Mouse (Mus musculus): ENCODE measurements around the gene Rps16. TPM values are rescaled to one million over a fixed set of nuclear protein-coding genes. Genes with fewer than 3 reads are reported as not detected.

Rps16 gene
- total and polyA plus RNA-seq, 2 experiments from 2014 or later: 161 to 481 TPM

- peak overlapping the region; percentile 83 for H3K27ac ChIP-seq (ENCODE audit: low read depth)
- 0% methylated on average over 30 of the region's 43 CpGs for WGBS
- peak overlapping the region; percentile 83 for H3K4me3 ChIP-seq (ENCODE audit: low read depth, low read length)
- H3K4me2 ChIP-seq (ENCODE audit: low read depth, low read length): peak overlapping the region; percentile 85
- peak overlapping the region; percentile 93 for H3K9ac ChIP-seq (replicated peaks; ENCODE audit: low read depth, low read length)
- H3K4me1 ChIP-seq (ENCODE audit: control insufficient read depth, insufficient read depth): peaks cover 23% of the 10 kb centered on the region
- peak; percentile 53 for DNase-seq (ENCODE audit: low spot score)
- no peaks in the 10 kb centered on the region for H3K9me3 ChIP-seq (replicated peaks; ENCODE audit: control insufficient read depth, low read length)
- ATAC-seq (ENCODE audit: insufficient read depth, low read depth): no peak
- TF ChIP-seq CTCF (IDR thresholded peaks at IDR 0.05; ENCODE audit: low read depth) (no peak), EP300 (IDR thresholded peaks at IDR 0.05; ENCODE audit: low read depth) (no peak)
- H3K36me3 ChIP-seq (replicated peaks; ENCODE audit: control insufficient read depth, insufficient read depth, low read length): peaks cover 35% of the 10 kb centered on the region
- no peaks in the 10 kb centered on the region for H3K27me3 ChIP-seq (ENCODE audit: control insufficient read depth, insufficient read depth, low read length)
Measured at GRCm38 (mm10) chr7:28371514-28371989, 21.1 kb downstream of the Rps16 start.

GRCm38 (mm10) chr7:28372251-28373108 is 22.0 kb downstream of the Rps16 start, which contains the start of gene Plekhg2:
Gene Plekhg2 (minus strand): TSS chr7:28372599.
- peak; percentile 82 for TF ChIP-seq EP300 (IDR thresholded peaks at IDR 0.05; ENCODE audit: low read depth)
- peak; percentile 43 for TF ChIP-seq CTCF (IDR thresholded peaks at IDR 0.05; ENCODE audit: low read depth)
- under 1% methylated on average over 59 of the region's 66 CpGs for WGBS
- peaks cover 31% of the 10 kb centered on the region for H3K4me1 ChIP-seq (ENCODE audit: control insufficient read depth, insufficient read depth)

GRCm38 (mm10) chr7:28373131-28373581 is 22.7 kb downstream of the Rps16 start:
- Histone ChIP-seq H3K9ac (replicated peaks; ENCODE audit: low read depth, low read length) (no peak overlapping the region), H3K9me3 (replicated peaks; ENCODE audit: control insufficient read depth, low read length) (no peaks in the 10 kb centered on the region), H3K4me1 (ENCODE audit: control insufficient read depth, insufficient read depth) (peaks cover 34% of the 10 kb centered on the region), H3K4me2 (ENCODE audit: low read depth, low read length) (peak overlapping the region; percentile 49), H3K27ac (ENCODE audit: low read depth) (peak overlapping the region; percentile 83), H3K36me3 (replicated peaks; ENCODE audit: control insufficient read depth, insufficient read depth, low read length) (peaks cover 32% of the 10 kb centered on the region), H3K4me3 (ENCODE audit: low read depth, low read length) (peak overlapping the region; percentile 83), H3K27me3 (ENCODE audit: control insufficient read depth, insufficient read depth, low read length) (no peaks in the 10 kb centered on the region)
- 0 out of 2 replicates have a peak, but pooled peaks have one; percentile 5 for ATAC-seq (ENCODE audit: insufficient read depth, low read depth)
- under 1% methylated on average over 9 of the region's 9 CpGs for WGBS
- TF ChIP-seq EP300 (IDR thresholded peaks at IDR 0.05; ENCODE audit: low read depth) (no peak), CTCF (IDR thresholded peaks at IDR 0.05; ENCODE audit: low read depth) (peak; percentile 74)
- DNase-seq (ENCODE audit: low spot score): peak; percentile 81

More at GRCm38 (mm10) chr7:28372251-28373108, 22.0 kb downstream of the Rps16 start, which contains the start of gene Plekhg2:
- Histone ChIP-seq H3K36me3 (replicated peaks; ENCODE audit: control insufficient read depth, insufficient read depth, low read length) (peaks cover 32% of the 10 kb centered on the region), H3K27ac (ENCODE audit: low read depth) (peak within 1 kb of the TSS; percentile 83), H3K4me2 (ENCODE audit: low read depth, low read length) (peak within 1 kb of the TSS; percentile 85), H3K9ac (replicated peaks; ENCODE audit: low read depth, low read length) (peak within 1 kb of the TSS; percentile 93), H3K27me3 (ENCODE audit: control insufficient read depth, insufficient read depth, low read length) (no peaks in the 10 kb centered on the region), H3K9me3 (replicated peaks; ENCODE audit: control insufficient read depth, low read length) (no peaks in the 10 kb centered on the region), H3K4me3 (ENCODE audit: low read depth, low read length) (peak within 1 kb of the TSS; percentile 83)
- ATAC-seq (ENCODE audit: insufficient read depth, low read depth) (peak; percentile 85), DNase-seq (ENCODE audit: low spot score) (peak; percentile 100)

GRCm38 (mm10) chr7:28373891-28374495 is 23.5 kb downstream of the Rps16 start:
- H3K4me2 ChIP-seq (ENCODE audit: low read depth, low read length): no peak overlapping the region
- DNase-seq (ENCODE audit: low spot score) (no peak), ATAC-seq (ENCODE audit: insufficient read depth, low read depth) (no peak)
- H3K9ac ChIP-seq (replicated peaks; ENCODE audit: low read depth, low read length): no peak overlapping the region
- WGBS: 87% methylated on average over 7 of the region's 7 CpGs
- H3K27me3 ChIP-seq (ENCODE audit: control insufficient read depth, insufficient read depth, low read length): no peaks in the 10 kb centered on the region
- H3K27ac ChIP-seq (ENCODE audit: low read depth): peak overlapping the region; percentile 100
- H3K4me3 ChIP-seq (ENCODE audit: low read depth, low read length): no peak overlapping the region
- H3K9me3 ChIP-seq (replicated peaks; ENCODE audit: control insufficient read depth, low read length): no peaks in the 10 kb centered on the region
- TF ChIP-seq EP300 (IDR thresholded peaks at IDR 0.05; ENCODE audit: low read depth) (no peak), CTCF (IDR thresholded peaks at IDR 0.05; ENCODE audit: low read depth) (no peak)
- peaks cover 24% of the 10 kb centered on the region for H3K36me3 ChIP-seq (replicated peaks; ENCODE audit: control insufficient read depth, insufficient read depth, low read length)
- H3K4me1 ChIP-seq (ENCODE audit: control insufficient read depth, insufficient read depth): peaks cover 34% of the 10 kb centered on the region

- TF ChIP-seq EP300 (IDR thresholded peaks at IDR 0.05; ENCODE audit: low read depth) (no peak), CTCF (IDR thresholded peaks at IDR 0.05; ENCODE audit: low read depth) (no peak)
- Histone ChIP-seq H3K36me3 (replicated peaks; ENCODE audit: control insufficient read depth, insufficient read depth, low read length) (peaks cover 17% of the 10 kb centered on the region), H3K4me1 (ENCODE audit: control insufficient read depth, insufficient read depth) (peaks cover 38% of the 10 kb centered on the region), H3K27me3 (ENCODE audit: control insufficient read depth, insufficient read depth, low read length) (no peaks in the 10 kb centered on the region), H3K9me3 (replicated peaks; ENCODE audit: control insufficient read depth, low read length) (no peaks in the 10 kb centered on the region), H3K4me3 (ENCODE audit: low read depth, low read length) (no peak overlapping the region; the same call in 1 of the 2 replicates), H3K4me2 (ENCODE audit: low read depth, low read length) (no peak overlapping the region; the same call in 1 of the 2 replicates), H3K27ac (ENCODE audit: low read depth) (peak overlapping the region; percentile 100), H3K9ac (replicated peaks; ENCODE audit: low read depth, low read length) (no peak overlapping the region)
- DNase-seq (ENCODE audit: low spot score) (no peak), ATAC-seq (ENCODE audit: insufficient read depth, low read depth) (no peak)
- WGBS: 69% methylated on average over 10 of the region's 10 CpGs
Measured at GRCm38 (mm10) chr7:28374647-28375046, 24.2 kb downstream of the Rps16 start.
